Mouse (Mus musculus) cerebellum, adult 2 months (tissue): ENCODE data around the gene Vmn1r40. TPM values are rescaled to one million over a fixed set of nuclear protein-coding genes. Genes with fewer than 3 reads are reported as not detected.

Experiments
- DNase-seq, 2 experiments: peaks; one replicate each; pipeline ENCODE4 v3.0.0; 2021
- H3K27ac ChIP-seq: fragments of 200-500 bp; 2 replicates; pipeline ENCODE4 v1.5.1; 2012; ENCODE audit warnings: low read length, control low read depth, inconsistent platforms; ENCODE audit not compliant: insufficient read depth
- H3K27me3 ChIP-seq: fragments of 200-500 bp; 2 replicates; pipeline ENCODE4 v1.6.1; 2012; ENCODE audit warnings: inconsistent platforms, mild to moderate bottlenecking, low read length, moderate library complexity; ENCODE audit not compliant: control insufficient read depth, insufficient read depth
- H3K4me1 ChIP-seq: fragments of 200-500 bp; 2 replicates; pipeline ENCODE4 v1.6.1; 2011; ENCODE audit warnings: low read length; ENCODE audit not compliant: control insufficient read depth, insufficient read depth
- H3K4me3 ChIP-seq: fragments of 200-500 bp; replicated peaks from 2 replicates; pipeline ENCODE3; 2011; ENCODE audit warnings: mild to moderate bottlenecking, low read depth, low read length, control low read depth; ENCODE audit not compliant: insufficient read depth
- CTCF ChIP-seq: fragments of 200-500 bp; IDR thresholded peaks from 2 replicates; pipeline ENCODE4 v1.5.1; 2011; ENCODE audit warnings: low read depth, mild to moderate bottlenecking, control low read depth, low read length, moderate library complexity, borderline replicate concordance; ENCODE audit not compliant: insufficient read depth
- POLR2A ChIP-seq: fragments of 200-500 bp; IDR thresholded peaks from 2 replicates; pipeline ENCODE4 v1.6.1; 2011; ENCODE audit warnings: low read length, control low read depth, borderline replicate concordance; ENCODE audit not compliant: insufficient read depth
- WGBS: fragments of 180-500 bp; shearing (Covaris S2); methylation state at CpG from one replicate; pipeline ENCODE4 v1.1.7; 2018; 5-methylcytosine and 5-hydroxymethylcytosine counted together
- polyA plus RNA-seq: library from polyadenylated mRNA; depleted of rRNA; stranded (reverse); fragments of >200 nt; gene quantifications from 2 replicates; pipeline ENCODE4 v1.2.3, GENCODE M21; 2012

Vmn1r40 gene
- polyA plus RNA-seq, 1 experiment = not detected

- H3K27me3 ChIP-seq = no peaks in the 10 kb centered on the region
- H3K4me3 ChIP-seq = no peak overlapping the region
- TF ChIP-seq CTCF (no peak), POLR2A (no peak)
- WGBS = 70% methylated on average over 3 of the region's 3 CpGs
- DNase-seq = no peak
- no peak overlapping the region for H3K27ac ChIP-seq
- H3K4me1 ChIP-seq = no peaks in the 10 kb centered on the region
These were observed 40.4 kb upstream of the Vmn1r40 start for GRCm38 (mm10) chr6:89666976-89667375.

- no peak for DNase-seq
- Histone ChIP-seq H3K27me3 (no peaks in the 10 kb centered on the region), H3K4me3 (no peak overlapping the region), H3K4me1 (no peaks in the 10 kb centered on the region), H3K27ac (no peak overlapping the region)
- no peak for TF ChIP-seq CTCF
- TF ChIP-seq POLR2A = no peak
- WGBS = 80% methylated on average over 6 of the region's 6 CpGs
These were observed 37.8 kb upstream of the Vmn1r40 start for GRCm38 (mm10) chr6:89669556-89669955.

DNA sequence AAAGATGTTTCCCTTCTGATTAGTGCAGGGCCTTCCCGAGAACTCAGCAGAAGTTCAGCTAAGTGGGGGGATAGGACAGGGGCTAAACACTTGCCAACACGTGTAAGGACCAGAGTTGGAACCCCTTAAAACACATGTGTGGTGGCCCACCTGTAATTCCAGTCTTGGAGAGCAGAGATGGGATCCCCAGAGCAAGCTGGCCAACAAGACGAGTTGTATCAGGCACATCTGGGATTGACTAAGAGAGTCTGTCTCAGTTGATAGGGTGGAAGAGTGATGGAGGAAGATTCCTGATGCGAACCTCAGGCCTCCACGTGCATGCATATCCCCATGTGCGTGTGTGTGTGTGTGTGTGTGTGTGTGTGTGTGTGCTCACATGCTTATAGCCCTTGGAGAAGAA lies 35.9 kb upstream of the Vmn1r40 start:
- no peak overlapping the region for H3K27ac ChIP-seq
- WGBS = 86% methylated on average over 6 of the region's 6 CpGs
- TF ChIP-seq CTCF = no peak
- no peak for TF ChIP-seq POLR2A
- no peak overlapping the region for H3K4me3 ChIP-seq
- H3K4me1 ChIP-seq = no peaks in the 10 kb centered on the region
- no peaks in the 10 kb centered on the region for H3K27me3 ChIP-seq
- no peak for DNase-seq

- peak; percentile 26 to 43 for DNase-seq
- Histone ChIP-seq H3K27ac (no peak overlapping the region), H3K4me1 (no peaks in the 10 kb centered on the region), H3K27me3 (no peaks in the 10 kb centered on the region), H3K4me3 (no peak overlapping the region)
- WGBS = 19% methylated on average over 7 of the region's 7 CpGs
- TF ChIP-seq POLR2A = no peak
- TF ChIP-seq CTCF = no peak
These were observed 34.7 kb upstream of the Vmn1r40 start for GRCm38 (mm10) chr6:89672641-89673040.

- no peaks in the 10 kb centered on the region for H3K4me1 ChIP-seq
- TF ChIP-seq POLR2A = no peak
- TF ChIP-seq CTCF = no peak
- H3K27me3 ChIP-seq = no peaks in the 10 kb centered on the region
- WGBS = 47% methylated on average over 11 of the region's 11 CpGs
- H3K27ac ChIP-seq = no peak overlapping the region
- DNase-seq = peak in 1 of 2 experiments; percentile 21
- no peak overlapping the region for H3K4me3 ChIP-seq
These were observed 34.1 kb upstream of the Vmn1r40 start for GRCm38 (mm10) chr6:89673135-89673780.

DNA sequence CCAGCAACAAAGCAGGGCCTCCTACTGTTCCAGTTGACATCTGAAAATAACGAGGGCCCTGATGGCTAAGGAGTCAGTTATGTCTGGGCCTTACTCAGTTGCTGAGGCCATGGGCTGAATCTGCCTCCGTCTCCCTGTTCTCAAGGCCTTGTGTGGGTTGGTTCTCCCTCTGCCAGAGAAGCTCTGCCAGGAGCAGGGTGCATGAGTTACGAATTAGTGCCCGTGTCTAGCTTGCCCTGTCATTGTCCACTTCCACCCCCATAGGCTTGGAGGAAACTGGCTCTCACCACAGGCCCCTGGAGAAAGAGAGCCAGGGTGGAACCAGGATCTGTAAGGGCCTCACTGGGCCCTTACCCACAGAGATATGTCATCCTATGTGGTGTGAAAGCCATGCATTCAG lies 28.8 kb upstream of the Vmn1r40 start:
- no peak for DNase-seq
- Histone ChIP-seq H3K4me1 (no peaks in the 10 kb centered on the region), H3K27me3 (no peaks in the 10 kb centered on the region), H3K27ac (no peak overlapping the region), H3K4me3 (no peak overlapping the region)
- TF ChIP-seq CTCF = no peak
- no peak for TF ChIP-seq POLR2A
- WGBS = 65% methylated on average over 4 of the region's 4 CpGs

DNA sequence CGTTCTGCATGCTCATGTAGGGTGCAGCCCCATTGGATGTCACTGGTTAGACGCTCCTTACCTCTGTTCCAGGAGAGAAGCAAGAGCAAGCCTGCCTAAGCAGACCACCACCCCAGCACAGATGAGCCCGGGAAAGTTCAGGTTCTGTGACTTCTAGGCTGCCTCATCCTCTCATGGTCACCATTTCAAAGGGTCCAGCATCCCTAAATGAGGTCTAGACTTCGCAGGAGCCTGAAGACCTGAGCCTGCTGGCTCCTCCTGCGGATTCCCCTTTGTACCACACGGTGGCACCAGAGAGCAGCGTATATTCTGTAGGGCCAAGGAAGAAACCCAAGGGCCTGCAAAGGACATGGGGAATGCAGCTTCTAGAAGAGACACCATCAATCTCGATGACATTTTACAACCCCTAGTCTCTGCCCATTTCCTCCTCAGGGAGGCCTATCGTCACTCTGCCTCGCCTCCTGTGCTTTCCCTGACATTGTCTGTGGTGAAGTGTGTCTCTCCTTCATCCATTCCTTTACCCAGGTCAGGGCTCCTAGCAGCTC lies 28.0 kb upstream of the Vmn1r40 start:
- WGBS = 20% methylated on average over 10 of the region's 10 CpGs
- no peak overlapping the region for H3K27ac ChIP-seq
- TF ChIP-seq CTCF = peak; percentile 87
- no peak for TF ChIP-seq POLR2A
- H3K4me1 ChIP-seq = no peaks in the 10 kb centered on the region
- H3K4me3 ChIP-seq = no peak overlapping the region
- no peaks in the 10 kb centered on the region for H3K27me3 ChIP-seq
- peak; percentile 60 to 76 for DNase-seq

DNA sequence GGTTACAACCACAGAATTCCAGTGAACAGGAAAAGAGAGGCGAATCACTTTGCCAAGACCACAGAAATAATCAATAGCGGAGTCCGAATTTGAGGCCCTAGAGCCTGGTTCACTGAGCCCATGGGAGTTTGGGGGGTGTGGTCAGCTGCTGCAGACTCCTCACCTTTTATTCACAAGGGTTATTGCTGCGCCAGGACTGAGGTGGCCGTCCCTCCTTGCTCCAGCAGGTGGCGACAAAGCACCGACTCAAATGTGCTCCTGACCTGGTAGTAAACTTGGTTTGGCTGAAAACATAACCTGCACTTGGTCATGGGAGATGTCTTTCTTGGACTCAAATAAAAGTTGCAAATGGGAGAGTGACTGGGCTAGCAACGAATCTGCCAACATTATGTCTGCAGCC lies 27.2 kb upstream of the Vmn1r40 start:
- TF ChIP-seq CTCF (peak; percentile 93), POLR2A (no peak)

More for the DNA sequence above, 27.2 kb upstream of the Vmn1r40 start:
- peak; percentile 72 to 86 for DNase-seq
- Histone ChIP-seq H3K4me3 (no peak overlapping the region), H3K4me1 (no peaks in the 10 kb centered on the region), H3K27me3 (no peaks in the 10 kb centered on the region), H3K27ac (no peak overlapping the region)
- WGBS = 10% methylated on average over 8 of the region's 8 CpGs
